Mouse (Mus musculus) olfactory bulb, adult 2 months (tissue): ENCODE results near the gene Il1r1.

ENCODE experiments used
- CTCF ChIP-seq: fragments of 200-500 bp; IDR thresholded peaks from 2 replicates; pipeline ENCODE4 v1.5.1; 2012; ENCODE audit warnings: low read depth, mild to moderate bottlenecking, low read length, moderate library complexity; ENCODE audit not compliant: insufficient read depth
- POLR2A ChIP-seq: fragments of 200-500 bp; IDR thresholded peaks from 2 replicates; pipeline ENCODE4 v1.6.1; 2012; ENCODE audit warnings: mild to moderate bottlenecking, low read depth, low read length, moderate library complexity; ENCODE audit not compliant: insufficient read depth

DNA sequence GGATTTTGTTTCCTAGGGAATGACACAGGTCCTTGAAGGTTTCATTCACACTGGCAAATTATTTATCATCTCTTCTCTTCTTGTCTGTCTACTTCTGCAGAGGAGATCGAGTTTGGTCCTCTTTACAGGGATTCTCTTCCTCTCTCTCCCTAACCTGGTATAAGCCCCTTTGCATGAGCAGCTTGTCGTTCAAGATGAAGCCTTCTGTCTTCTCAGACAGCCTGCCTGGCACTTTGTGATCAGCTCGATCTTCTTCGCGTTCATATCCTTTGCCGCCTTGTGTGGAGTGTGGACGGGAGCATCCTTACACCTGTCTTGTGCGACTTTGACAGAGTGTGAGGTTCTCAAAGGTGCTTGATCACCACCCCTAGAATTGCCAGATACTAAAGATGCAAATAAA, 105.3 kb downstream of the Il1r1 start:
- TF ChIP-seq CTCF, result no peak
- no peak for TF ChIP-seq POLR2A
